Mouse (Mus musculus): ENCODE measurements at regions not wholly inside any gene's neighbourhood (a gene's known extent, or its start where the extent isn't known, plus 50 kb on each side); places are given as distances from the start of the nearest gene placed in this dataset.
"Not testable (repeated sequence)": the region's sequence is repeated elsewhere in the genome, so short reads cannot be mapped to it uniquely, and the experiment has no call there.

GRCm38 (mm10) chr6:37696074-37696473 lies 166.1 kb downstream of the Akr1d1 start:
- CTCF ChIA-PET: interaction anchor here (0.6 kb wide), 1 partner anchor 129 kb away, joined by 3 read pairs; no protein-coding TSS in a partner anchor

GRCm38 (mm10) chr6:37703946-37704345 lies 166.7 kb upstream of the Trim24 start:
- CTCF ChIA-PET: no interaction called here

GRCm38 (mm10) chr6:37705733-37706145 lies 164.9 kb upstream of the Trim24 start:
- CTCF ChIA-PET: no interaction called here

- CTCF ChIA-PET: interaction anchor here (0.7 kb wide), 1 partner anchor 13 kb away, joined by 3 read pairs; no protein-coding TSS in a partner anchor
Measured at GRCm38 (mm10) chr6:37707671-37708070, 162.9 kb upstream of the Trim24 start.

- CTCF ChIA-PET: no interaction called here
Measured at GRCm38 (mm10) chr6:37711766-37712165, 158.8 kb upstream of the Trim24 start.

GRCm38 (mm10) chr6:37713411-37713810 lies 157.2 kb upstream of the Trim24 start:
- CTCF ChIA-PET: no interaction called here

- CTCF ChIA-PET: no interaction called here
Measured at GRCm38 (mm10) chr6:37714223-37714928, 156.2 kb upstream of the Trim24 start.

- CTCF ChIA-PET: interaction anchor here (0.6 kb wide), 1 partner anchor 43 kb away, joined by 3 read pairs; no protein-coding TSS in a partner anchor
Measured at GRCm38 (mm10) chr6:37721736-37722135, 148.9 kb upstream of the Trim24 start.

- CTCF ChIA-PET: no interaction called here
Measured at GRCm38 (mm10) chr6:37723337-37723736, 147.3 kb upstream of the Trim24 start.

GRCm38 (mm10) chr6:37724240-37724639 lies 146.4 kb upstream of the Trim24 start:
- CTCF ChIA-PET: no interaction called here

- CTCF ChIA-PET: no interaction called here
Measured at GRCm38 (mm10) chr6:37728621-37729020, 142.0 kb upstream of the Trim24 start.

- CTCF ChIA-PET: no interaction called here
Measured at GRCm38 (mm10) chr6:37729165-37729564, 141.4 kb upstream of the Trim24 start.

- CTCF ChIA-PET: no interaction called here
Measured at GRCm38 (mm10) chr6:37730500-37731239, 139.9 kb upstream of the Trim24 start.

GRCm38 (mm10) chr6:37732385-37732784 lies 138.2 kb upstream of the Trim24 start:
- CTCF ChIA-PET: interaction anchor here (0.6 kb wide), 1 partner anchor 24 kb away, joined by 11 read pairs; no protein-coding TSS in a partner anchor

GRCm38 (mm10) chr6:37735288-37735961 lies 135.2 kb upstream of the Trim24 start:
- CTCF ChIA-PET: no interaction called here

GRCm38 (mm10) chr6:37735962-37736297 lies 134.7 kb upstream of the Trim24 start:
- CTCF ChIA-PET: no interaction called here

- CTCF ChIA-PET: no interaction called here
Measured at GRCm38 (mm10) chr6:37740982-37741889, 129.4 kb upstream of the Trim24 start.

- CTCF ChIA-PET: not testable (repeated sequence)
Measured at GRCm38 (mm10) chr6:37741916-37742315, 128.7 kb upstream of the Trim24 start.

- CTCF ChIA-PET: interaction anchor here (0.7 kb wide), 1 partner anchor 253 kb away, joined by 4 read pairs; no protein-coding TSS in a partner anchor
Measured at GRCm38 (mm10) chr6:37744679-37745078, 125.9 kb upstream of the Trim24 start.

- CTCF ChIA-PET: interaction anchor here (0.6 to 0.7 kb wide), 3 partner anchors 252 to 1735 kb away, joined by 3 to 6 read pairs (median 4); no protein-coding TSS in a partner anchor
Measured at GRCm38 (mm10) chr6:37745393-37746100, 125.1 kb upstream of the Trim24 start.

- CTCF ChIA-PET: not testable (repeated sequence)
Measured at GRCm38 (mm10) chr6:37747793-37748192, 122.8 kb upstream of the Trim24 start.
